Mouse (Mus musculus): ENCODE data around the gene Olfr618. TPM values are rescaled to one million over a fixed set of nuclear protein-coding genes. Genes with fewer than 3 reads are reported as not detected.
"Not testable (repeated sequence)": the region's sequence is repeated elsewhere in the genome, so short reads cannot be mapped to it uniquely, and the experiment has no call there.

The Olfr618 gene
- 0.21 TPM in 1 of 2 replicates, not detected in the other for polyA plus RNA-seq (2015; fragmentation: Nextera tagmentation; extraction: Ambion mirVana)

DNA sequence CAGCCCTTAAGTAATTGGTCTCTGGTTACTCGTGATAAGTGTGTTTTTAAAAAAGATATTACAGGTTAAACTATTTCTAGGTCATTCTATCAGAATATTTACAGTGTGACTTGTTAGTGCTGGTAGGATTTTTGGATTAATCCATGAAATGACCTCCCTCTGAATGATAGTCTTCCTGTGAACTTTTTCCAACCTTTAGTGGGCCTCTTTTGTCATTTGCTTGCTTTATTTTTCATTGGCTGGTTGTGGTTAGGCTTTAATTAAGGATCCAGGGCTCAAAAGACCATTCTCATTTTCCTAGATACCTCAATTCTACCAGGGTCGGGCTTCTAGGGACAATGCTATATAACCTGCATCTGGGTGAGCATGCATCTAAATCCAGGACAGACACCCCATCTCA, at the start of gene Olfr618:
Gene Olfr618 (plus strand): TSS at position 301 of the 400 bp plus-strand sequence.
- H3K9ac ChIP-seq = no peak within 1 kb of the TSS
- no peaks in the 10 kb centered on the region for H3K4me1 ChIP-seq (replicated peaks)

GRCm38 (mm10) chr7:103542617-103543016, 47.3 kb upstream of the Olfr618 start, which contains the start of gene Olfr612:
Gene Olfr612, minus strand, starts transcription at chr7:103542717.
- not testable (repeated sequence) for H3K36me3 ChIP-seq; H3K27me3 ChIP-seq; H3K4me1 ChIP-seq (replicated peaks); H3K9me3 ChIP-seq; H3K27ac ChIP-seq; H3K9ac ChIP-seq; H3K4me3 ChIP-seq; H3K4me2 ChIP-seq; ATAC-seq (ENCODE audit: low FRiP score)
- WGBS = 90% methylated on average over 2 of the region's 2 CpGs

More for the DNA sequence above, at the start of gene Olfr618:
- no peak within 1 kb of the TSS for H3K4me2 ChIP-seq
- ATAC-seq (ENCODE audit: low FRiP score) = no peak
- no peaks in the 10 kb centered on the region for H3K9me3 ChIP-seq
- no peak within 1 kb of the TSS for H3K27ac ChIP-seq
- H3K4me3 ChIP-seq = no peak within 1 kb of the TSS
- no peaks in the 10 kb centered on the region for H3K36me3 ChIP-seq
- 66% methylated on average over 2 of the region's 2 CpGs for WGBS
- H3K27me3 ChIP-seq = no peaks in the 10 kb centered on the region

GRCm38 (mm10) chr7:103547774-103548173, 42.1 kb upstream of the Olfr618 start, which contains the start of gene Olfr613:
Gene Olfr613, plus strand, starts transcription at chr7:103548074.
- 79% methylated on average over 2 of the region's 2 CpGs for WGBS
- no peaks in the 10 kb centered on the region for H3K9me3 ChIP-seq
- H3K27ac ChIP-seq = no peak within 1 kb of the TSS

DNA sequence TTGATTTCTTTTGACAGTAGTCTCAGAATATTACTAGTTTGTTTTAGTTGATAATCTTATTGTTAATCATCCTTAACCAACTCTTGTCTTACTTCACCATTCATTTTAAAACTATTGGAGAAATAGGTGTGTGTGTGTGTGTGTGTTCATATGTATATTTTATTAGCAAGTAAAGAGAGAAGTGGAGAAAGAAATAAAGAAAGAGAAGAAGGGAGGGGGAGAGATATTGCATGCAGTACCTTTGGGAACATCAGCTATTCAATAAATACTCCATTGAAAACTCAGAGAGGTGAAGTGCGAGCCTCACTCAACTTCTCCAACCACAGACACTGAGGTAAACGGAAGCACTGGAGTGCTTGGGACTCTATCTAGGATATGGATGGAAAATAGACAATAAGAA, 34.1 kb upstream of the Olfr618 start, which contains the start of gene Olfr615:
Gene Olfr615 (plus strand): TSS at position 301 of the 400 bp plus-strand sequence.
- no peak within 1 kb of the TSS for H3K9ac ChIP-seq
- ATAC-seq (ENCODE audit: low FRiP score) = no peak
- WGBS = 89% methylated on average over 2 of the region's 2 CpGs
- no peaks in the 10 kb centered on the region for H3K36me3 ChIP-seq
- no peak within 1 kb of the TSS for H3K27ac ChIP-seq
- H3K4me2 ChIP-seq = no peak within 1 kb of the TSS
- H3K4me3 ChIP-seq = no peak within 1 kb of the TSS
- H3K9me3 ChIP-seq = no peaks in the 10 kb centered on the region
- no peaks in the 10 kb centered on the region for H3K4me1 ChIP-seq (replicated peaks)
- no peaks in the 10 kb centered on the region for H3K27me3 ChIP-seq

More at GRCm38 (mm10) chr7:103547774-103548173, 42.1 kb upstream of the Olfr618 start, which contains the start of gene Olfr613:
- ATAC-seq (ENCODE audit: low FRiP score) = no peak
- Histone ChIP-seq H3K27me3 (no peaks in the 10 kb centered on the region), H3K4me2 (no peak within 1 kb of the TSS), H3K4me3 (no peak within 1 kb of the TSS), H3K9ac (no peak within 1 kb of the TSS), H3K36me3 (no peaks in the 10 kb centered on the region), H3K4me1 (replicated peaks) (no peaks in the 10 kb centered on the region)

DNA sequence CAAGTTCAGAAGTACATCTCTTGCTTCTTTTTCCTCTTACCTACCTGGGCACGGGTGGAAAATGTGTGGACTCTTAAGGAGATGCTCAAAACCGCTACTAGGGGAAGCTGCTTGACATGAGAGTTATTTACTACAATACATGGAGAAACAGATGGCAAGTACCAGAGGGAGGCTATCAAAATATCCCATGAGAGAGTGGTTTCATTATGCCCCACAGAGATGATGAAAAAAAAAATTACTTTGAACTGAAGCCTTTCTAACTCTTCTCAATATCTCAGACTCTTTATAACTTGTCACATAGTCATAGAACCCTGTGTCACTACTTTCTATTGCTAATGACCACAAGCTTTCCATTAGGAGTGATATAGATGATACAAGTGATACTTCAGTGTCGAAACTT, 20.9 kb upstream of the Olfr618 start, which contains the start of gene Olfr616:
Gene Olfr616 (minus strand): TSS at position 101 of the 400 bp plus-strand sequence.
- Histone ChIP-seq H3K9me3 (no peaks in the 10 kb centered on the region), H3K4me2 (no peak within 1 kb of the TSS), H3K27me3 (no peaks in the 10 kb centered on the region), H3K4me3 (no peak within 1 kb of the TSS), H3K4me1 (replicated peaks) (no peaks in the 10 kb centered on the region), H3K9ac (no peak within 1 kb of the TSS), H3K36me3 (no peaks in the 10 kb centered on the region), H3K27ac (no peak within 1 kb of the TSS)
- no peak for ATAC-seq (ENCODE audit: low FRiP score)
- WGBS = 83% methylated on average over 3 of the region's 3 CpGs

GRCm38 (mm10) chr7:103572761-103573160, 17.1 kb upstream of the Olfr618 start, which contains the start of gene Olfr617:
Gene Olfr617, plus strand, starts transcription at chr7:103573061.
- Histone ChIP-seq H3K9ac (no peak within 1 kb of the TSS), H3K27ac (no peak within 1 kb of the TSS), H3K4me2 (no peak within 1 kb of the TSS), H3K36me3 (no peaks in the 10 kb centered on the region), H3K4me3 (no peak within 1 kb of the TSS), H3K4me1 (replicated peaks) (no peaks in the 10 kb centered on the region), H3K9me3 (no peaks in the 10 kb centered on the region), H3K27me3 (no peaks in the 10 kb centered on the region)
- 92% methylated on average over 1 of the region's 1 CpGs for WGBS
- no peak for ATAC-seq (ENCODE audit: low FRiP score)

- Histone ChIP-seq H3K27me3 (no peaks in the 10 kb centered on the region), H3K27ac (no peak within 1 kb of the TSS), H3K9ac (no peak within 1 kb of the TSS), H3K4me1 (replicated peaks) (no peaks in the 10 kb centered on the region), H3K4me3 (no peak within 1 kb of the TSS), H3K36me3 (no peaks in the 10 kb centered on the region), H3K4me2 (no peak within 1 kb of the TSS), H3K9me3 (no peaks in the 10 kb centered on the region)
- ATAC-seq (ENCODE audit: low FRiP score) = no peak
These were observed 10.4 kb downstream of the Olfr618 start, which contains the start of gene Olfr619 for GRCm38 (mm10) chr7:103600275-103600674. Gene Olfr619, plus strand, starts transcription at chr7:103600575.

- no peaks in the 10 kb centered on the region for H3K27me3 ChIP-seq
- H3K9ac ChIP-seq = no peak overlapping the region
- ATAC-seq (ENCODE audit: low FRiP score) = no peak
- H3K4me3 ChIP-seq = no peak overlapping the region
- H3K4me1 ChIP-seq (replicated peaks) = no peaks in the 10 kb centered on the region
- H3K4me2 ChIP-seq = no peak overlapping the region
- no peaks in the 10 kb centered on the region for H3K36me3 ChIP-seq
- WGBS = 83% methylated on average over 2 of the region's 2 CpGs
- no peaks in the 10 kb centered on the region for H3K9me3 ChIP-seq
- no peak overlapping the region for H3K27ac ChIP-seq
These were observed 17.5 kb downstream of the Olfr618 start for GRCm38 (mm10) chr7:103607425-103607824.

DNA sequence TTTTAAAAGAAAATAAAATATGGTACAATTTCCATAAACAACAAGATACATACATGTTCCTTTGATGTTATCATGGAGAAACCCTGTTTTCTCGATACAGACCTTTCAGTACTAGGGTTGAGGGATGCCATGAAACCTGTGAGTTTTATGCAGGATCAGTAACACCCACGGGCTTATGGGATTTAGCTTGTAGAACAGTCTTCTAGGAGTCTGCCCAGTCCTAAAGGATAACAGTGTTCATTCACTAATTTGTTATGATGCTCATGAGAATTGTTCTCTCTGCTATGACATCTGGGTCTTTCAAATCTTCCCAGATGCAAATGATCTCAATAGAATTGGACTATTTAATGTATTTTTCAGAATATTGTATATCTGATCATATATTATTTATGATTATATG, 22.5 kb downstream of the Olfr618 start, which contains the start of gene Olfr620:
Gene Olfr620 (minus strand): TSS at position 101 of the 400 bp plus-strand sequence.
- Histone ChIP-seq H3K36me3 (no peaks in the 10 kb centered on the region), H3K27me3 (no peaks in the 10 kb centered on the region), H3K4me3 (no peak within 1 kb of the TSS), H3K27ac (no peak within 1 kb of the TSS), H3K9me3 (no peaks in the 10 kb centered on the region), H3K4me1 (replicated peaks) (no peaks in the 10 kb centered on the region), H3K4me2 (no peak within 1 kb of the TSS), H3K9ac (no peak within 1 kb of the TSS)
- WGBS = 78% methylated on average over 2 of the region's 2 CpGs
- no peak for ATAC-seq (ENCODE audit: low FRiP score)

- Histone ChIP-seq H3K36me3 (no peaks in the 10 kb centered on the region), H3K9me3 (no peaks in the 10 kb centered on the region), H3K4me3 (no peak overlapping the region), H3K27me3 (no peaks in the 10 kb centered on the region), H3K27ac (no peak overlapping the region), H3K4me1 (replicated peaks) (no peaks in the 10 kb centered on the region), H3K4me2 (no peak overlapping the region), H3K9ac (no peak overlapping the region)
- no peak for ATAC-seq (ENCODE audit: low FRiP score)
These were observed 46.9 kb downstream of the Olfr618 start for GRCm38 (mm10) chr7:103636795-103637194.

DNA sequence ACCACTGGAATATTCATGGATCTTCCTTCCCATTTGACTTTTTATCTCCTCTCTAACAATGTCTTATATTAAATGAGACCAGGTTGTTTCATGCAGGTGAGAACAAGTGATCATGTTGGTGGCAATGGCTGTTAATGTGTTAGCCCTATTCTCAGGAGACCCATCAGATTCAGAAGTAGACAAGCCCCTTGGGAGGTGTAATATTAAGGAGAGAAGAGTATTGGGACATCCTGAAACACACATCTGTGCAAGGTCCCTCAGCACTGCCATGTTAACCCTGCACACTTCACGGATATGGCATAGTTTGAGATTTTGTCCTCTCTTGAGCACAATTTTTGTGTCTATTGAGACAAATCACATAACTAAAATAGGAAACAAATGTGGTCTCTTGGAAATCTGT, 52.7 kb downstream of the Olfr618 start, which contains the start of gene Olfr622:
Gene Olfr622 (minus strand): TSS at position 101 of the 400 bp plus-strand sequence.
- H3K36me3 ChIP-seq = no peaks in the 10 kb centered on the region
- H3K9ac ChIP-seq = no peak within 1 kb of the TSS
- no peak within 1 kb of the TSS for H3K4me2 ChIP-seq
- no peaks in the 10 kb centered on the region for H3K4me1 ChIP-seq (replicated peaks)
- H3K4me3 ChIP-seq = no peak within 1 kb of the TSS
- H3K9me3 ChIP-seq = no peaks in the 10 kb centered on the region
- no peaks in the 10 kb centered on the region for H3K27me3 ChIP-seq
- WGBS = 79% methylated on average over 1 of the region's 1 CpGs
- no peak within 1 kb of the TSS for H3K27ac ChIP-seq
- no peak for ATAC-seq (ENCODE audit: low FRiP score)

GRCm38 (mm10) chr7:103644070-103644469, 54.2 kb downstream of the Olfr618 start:
- 93% methylated on average over 4 of the region's 4 CpGs for WGBS
- Histone ChIP-seq H3K9me3 (no peaks in the 10 kb centered on the region), H3K4me2 (no peak overlapping the region), H3K4me1 (replicated peaks) (no peaks in the 10 kb centered on the region), H3K9ac (no peak overlapping the region), H3K36me3 (no peaks in the 10 kb centered on the region), H3K27ac (no peak overlapping the region), H3K27me3 (no peaks in the 10 kb centered on the region), H3K4me3 (no peak overlapping the region)
- ATAC-seq (ENCODE audit: low FRiP score) = no peak

All from hindbrain, embryonic 13.5 days (tissue).